Mouse (Mus musculus): ENCODE measurements around the gene Qrfp. TPM values are rescaled to one million over a fixed set of nuclear protein-coding genes. Genes with fewer than 3 reads are reported as not detected.

Gene Qrfp
- total RNA-seq, 2 experiments from 2014 or later: not detected

GRCm38 (mm10) chr2:31822524-31823371, 12.4 kb upstream of the Qrfp start:
- DNase-seq (ENCODE audit: low spot score in 2 of 2): peak; percentile 77 to 82

DNA sequence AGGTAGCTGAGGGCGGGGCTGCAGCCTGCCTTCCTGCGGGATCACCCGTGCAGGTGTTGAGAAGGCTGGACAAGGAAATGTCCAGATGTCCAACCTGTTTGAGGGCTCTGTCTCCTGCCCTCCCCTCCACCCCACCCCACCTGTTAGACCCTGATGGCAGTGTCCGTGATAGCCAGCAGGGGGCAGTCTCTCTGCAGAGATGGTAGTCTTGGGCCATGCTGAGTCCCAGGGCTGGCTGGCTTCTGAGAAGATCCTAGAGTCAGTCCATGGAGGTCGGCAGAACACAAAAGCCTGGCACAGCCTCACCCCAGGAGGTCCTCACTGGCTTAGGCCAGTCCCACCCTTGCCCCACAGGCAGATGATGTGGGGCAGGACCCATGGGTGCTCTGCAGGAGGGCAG, 5.0 kb upstream of the Qrfp start:
- peak; percentile 50 to 75 for DNase-seq (ENCODE audit: low spot score in 2 of 2)

GRCm38 (mm10) chr2:31814699-31815098, 4.3 kb upstream of the Qrfp start:
- no peak for DNase-seq (ENCODE audit: low spot score in 2 of 2)

GRCm38 (mm10) chr2:31813641-31814040, 3.3 kb upstream of the Qrfp start:
- DNase-seq (ENCODE audit: low spot score in 2 of 2): no peak

- DNase-seq (ENCODE audit: low spot score in 2 of 2): no peak
These were observed 942 bp upstream of the Qrfp start for GRCm38 (mm10) chr2:31811086-31811958.

DNA sequence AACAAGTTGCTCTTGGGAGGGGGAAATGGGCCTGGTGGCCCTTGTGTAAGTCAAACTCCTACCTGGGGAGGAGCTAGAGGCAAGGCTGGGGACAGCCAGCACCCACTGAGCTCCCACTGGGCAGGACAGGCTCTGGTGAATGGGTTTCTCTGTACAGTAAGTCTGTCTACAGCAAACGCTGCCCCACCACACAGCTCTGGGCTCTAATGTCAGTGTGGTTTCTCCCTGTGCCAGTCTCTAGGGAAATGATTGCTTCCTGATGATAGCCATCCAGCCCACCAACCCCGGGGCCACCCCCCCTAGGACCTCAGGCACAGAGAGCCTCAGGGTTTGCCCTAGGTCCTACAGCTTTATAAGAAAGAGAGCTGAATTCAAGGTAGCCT, 1.0 kb downstream of the Qrfp start:
- DNase-seq (ENCODE audit: low spot score in 2 of 2): no peak

DNA sequence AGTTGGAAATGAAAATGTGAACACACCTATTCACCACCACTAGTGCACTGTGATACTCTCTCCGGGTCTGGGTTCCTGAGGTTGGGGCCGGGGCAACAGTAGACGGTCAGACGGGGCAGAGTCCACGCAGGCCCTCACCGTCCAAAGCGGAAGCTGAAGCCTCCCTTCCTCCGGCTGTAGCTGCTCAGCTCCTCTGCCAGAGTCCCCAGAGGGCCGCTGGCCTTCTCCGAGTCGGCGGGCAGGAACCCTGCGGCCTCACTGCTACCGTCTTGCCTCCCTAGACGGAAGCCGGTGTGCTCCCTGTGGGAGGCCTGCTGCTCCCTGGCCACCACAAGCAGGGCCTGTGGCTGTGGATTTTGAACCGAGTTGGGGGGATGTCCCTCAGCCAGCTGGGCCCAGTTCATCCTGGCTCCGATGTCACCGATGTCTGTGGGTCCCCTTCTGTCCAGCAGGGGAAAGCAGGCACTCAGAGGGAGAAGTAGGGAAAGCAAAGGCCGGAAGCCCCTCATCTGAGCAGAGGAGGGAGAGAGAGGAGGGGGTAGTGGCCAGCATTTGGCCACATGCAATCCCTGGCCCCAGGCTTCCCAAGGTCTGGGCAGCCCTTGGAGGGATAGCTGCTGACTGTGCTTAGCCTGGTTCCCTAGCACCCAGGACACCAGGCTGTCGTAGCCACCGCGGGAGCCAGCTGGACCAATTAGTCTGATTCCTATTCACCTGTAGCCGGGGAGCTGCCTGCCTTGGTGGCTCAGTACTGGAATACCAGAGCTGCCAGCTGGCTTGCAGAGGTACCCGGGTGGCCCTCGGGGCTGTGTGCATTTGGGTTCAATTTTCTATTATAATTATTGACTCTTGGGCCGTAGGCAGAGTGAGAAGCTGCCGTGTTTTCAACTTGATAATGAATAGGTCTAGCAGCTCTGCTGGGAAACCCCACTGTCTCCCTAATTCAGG, 1.7 kb downstream of the Qrfp start:
- no peak for DNase-seq (ENCODE audit: low spot score in 2 of 2)

DNA sequence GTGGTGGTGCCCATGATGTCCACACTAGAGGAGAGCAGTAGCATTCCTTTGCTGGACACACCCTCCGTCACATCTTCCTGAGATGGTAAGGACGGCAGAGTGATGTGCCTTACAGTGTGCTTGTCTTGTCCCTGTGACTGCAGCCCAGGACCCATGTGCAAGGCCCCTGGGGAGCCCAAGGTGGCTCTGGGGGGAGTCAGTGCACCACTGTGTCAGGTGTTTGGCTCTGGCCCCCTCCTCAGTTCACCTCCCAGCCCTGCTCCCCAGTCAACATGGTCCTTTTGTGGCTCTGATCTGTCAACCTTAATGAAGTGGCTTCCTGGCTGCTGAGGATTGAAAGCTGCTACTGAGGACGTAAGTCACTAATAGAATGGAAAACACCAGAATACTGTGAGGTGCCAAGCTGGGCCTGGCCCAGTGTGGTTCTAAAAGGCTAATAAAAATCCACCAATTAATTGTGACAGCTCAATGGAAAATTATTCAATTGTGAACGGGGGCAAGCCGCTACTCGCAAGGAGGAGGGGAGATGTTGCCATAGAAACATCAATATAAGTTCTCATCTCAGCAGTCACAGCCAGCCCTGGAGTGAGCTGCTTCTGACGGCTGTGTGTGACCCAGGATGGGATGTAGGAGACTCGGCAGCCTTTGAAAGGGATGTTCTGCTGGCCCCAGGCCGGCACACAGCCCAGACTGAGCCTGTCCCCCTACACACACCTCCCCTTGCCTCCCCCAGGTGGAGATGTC, 3.6 kb downstream of the Qrfp start:
- DNase-seq (ENCODE audit: low spot score in 2 of 2): no peak

GRCm38 (mm10) chr2:31803480-31803879, 6.9 kb downstream of the Qrfp start:
- DNase-seq (ENCODE audit: low spot score in 2 of 2): no peak

- DNase-seq (ENCODE audit: low spot score in 2 of 2): no peak
These were observed 7.6 kb downstream of the Qrfp start for GRCm38 (mm10) chr2:31802811-31803210.

DNA sequence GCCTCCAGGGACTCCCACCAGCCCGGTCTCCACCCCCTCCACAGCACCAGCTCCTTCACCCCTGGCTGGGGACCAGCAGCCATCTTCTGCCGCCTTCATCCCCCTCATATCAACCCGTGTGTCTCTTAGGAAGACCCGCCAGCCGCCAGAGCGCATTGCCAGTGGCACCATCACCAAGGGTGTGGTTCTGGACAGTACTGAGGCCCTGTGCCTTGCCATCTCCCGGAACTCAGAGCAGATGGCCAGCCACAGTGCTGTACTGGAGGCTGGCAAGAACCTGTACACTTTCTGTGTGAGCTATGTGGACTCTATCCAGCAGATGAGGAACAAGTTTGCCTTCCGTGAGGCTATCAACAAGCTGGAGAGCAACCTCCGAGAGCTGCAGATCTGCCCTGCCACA, 9.0 kb downstream of the Qrfp start:
- no peak for DNase-seq (ENCODE audit: low spot score in 2 of 2)

DNA sequence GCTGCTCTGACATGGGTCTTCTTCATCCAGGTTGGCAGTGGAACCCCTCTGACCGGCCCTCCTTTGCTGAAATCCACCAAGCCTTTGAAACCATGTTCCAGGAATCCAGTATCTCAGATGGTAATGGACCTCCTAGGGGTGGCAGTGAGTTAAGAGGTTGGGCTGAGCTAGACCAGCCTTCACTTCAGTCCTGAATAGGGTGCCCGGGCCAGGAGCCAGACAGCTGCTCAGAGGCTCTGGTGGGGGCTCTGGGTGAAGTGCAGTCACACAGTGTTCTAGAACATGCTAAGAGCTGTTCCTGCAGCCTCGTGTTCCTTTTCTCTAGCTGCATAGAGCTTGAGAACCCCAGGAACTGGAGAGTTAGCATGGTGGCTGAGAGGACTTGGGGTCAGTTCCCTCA, 13.4 kb downstream of the Qrfp start:
- no peak for DNase-seq (ENCODE audit: low spot score in 2 of 2)

- DNase-seq (ENCODE audit: low spot score in 2 of 2): no peak
These were observed 17.8 kb downstream of the Qrfp start for GRCm38 (mm10) chr2:31792611-31793010.

GRCm38 (mm10) chr2:31791260-31791659, 19.1 kb downstream of the Qrfp start:
- no peak for DNase-seq (ENCODE audit: low spot score in 2 of 2)

DNA sequence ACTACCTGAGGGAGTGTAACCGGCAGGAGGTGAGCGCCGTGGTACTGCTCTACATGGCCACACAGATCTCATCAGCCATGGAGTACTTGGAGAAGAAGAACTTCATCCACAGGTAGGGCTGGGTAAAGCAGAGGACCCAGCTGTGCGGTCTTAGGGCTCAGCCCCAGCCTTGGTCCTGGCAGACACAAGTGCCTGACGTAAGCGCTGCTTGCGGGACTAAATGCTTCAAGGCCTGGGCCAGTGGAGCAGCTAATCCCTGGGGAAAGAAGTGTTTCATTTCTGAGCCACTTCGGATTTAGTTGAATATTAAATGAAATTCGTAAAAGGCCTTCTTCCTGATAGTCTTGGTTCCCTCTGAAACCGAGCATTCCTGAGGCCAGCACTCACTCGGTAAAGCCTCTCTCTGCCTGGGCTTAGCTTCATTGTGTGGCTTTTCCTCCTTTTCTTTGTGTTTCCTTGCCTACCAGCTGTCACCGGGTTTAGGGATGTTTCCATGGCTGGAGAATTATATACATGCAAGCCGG, 19.6 kb downstream of the Qrfp start:
- DNase-seq (ENCODE audit: low spot score in 2 of 2): no peak

DNA sequence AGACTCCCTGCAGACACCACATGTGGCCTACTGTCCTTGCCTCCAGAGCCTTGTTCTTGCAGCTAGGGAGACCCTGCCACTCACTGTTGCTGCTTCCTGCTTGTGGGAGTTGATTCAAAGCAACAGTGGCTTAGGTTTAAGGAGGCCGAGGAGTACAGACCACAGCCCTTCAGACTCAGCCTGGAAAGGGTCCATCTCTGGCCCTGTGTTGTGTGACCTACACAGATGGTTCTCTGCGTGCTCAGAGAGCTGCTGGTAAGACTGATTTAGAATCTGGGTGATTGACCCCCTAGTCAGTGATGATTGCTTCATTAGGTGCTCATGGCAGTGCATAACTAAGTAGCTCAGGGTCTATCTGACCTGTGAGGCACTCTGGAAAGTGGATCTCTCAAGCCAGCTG, 21.2 kb downstream of the Qrfp start:
- DNase-seq (ENCODE audit: low spot score in 2 of 2): no peak

DNA sequence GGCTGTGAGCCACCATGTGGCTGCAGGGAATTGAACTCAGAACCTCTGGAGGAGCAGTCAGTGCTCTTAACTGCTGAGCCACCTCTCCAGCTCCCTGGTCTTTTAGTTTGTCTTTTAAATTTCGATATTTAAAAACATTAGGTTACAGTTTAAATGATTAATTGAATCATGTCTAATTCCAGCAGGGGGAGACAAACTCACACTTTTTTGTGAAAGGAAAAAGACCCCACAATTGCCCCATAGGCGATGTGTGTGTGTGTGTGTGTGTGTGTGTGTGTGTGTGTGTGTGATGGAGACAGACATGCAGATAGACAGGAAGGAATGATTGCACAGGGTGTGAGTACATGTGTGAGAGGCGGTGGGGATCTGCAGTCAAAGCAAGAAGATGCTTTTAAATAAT, 22.2 kb downstream of the Qrfp start:
- no peak for DNase-seq (ENCODE audit: low spot score in 2 of 2)

DNA sequence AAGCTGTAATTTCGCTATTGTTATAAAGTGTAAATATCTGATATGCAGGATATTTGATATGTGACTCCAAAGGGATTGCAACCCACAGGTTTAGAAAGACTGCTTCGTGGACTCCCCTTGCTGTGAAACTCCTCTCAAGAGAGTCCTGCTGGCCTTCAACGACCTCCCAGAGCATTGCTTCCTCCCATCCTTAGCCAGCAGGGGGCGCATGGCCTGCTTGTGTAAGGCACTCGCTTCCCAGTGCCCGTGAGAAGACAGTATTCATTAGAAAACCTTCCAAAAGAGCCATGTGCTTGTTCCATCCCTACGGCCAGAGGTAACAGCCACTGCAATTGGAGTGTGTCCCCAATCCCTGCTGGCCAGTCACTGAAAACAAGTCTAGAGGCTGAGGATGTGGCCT, 23.4 kb downstream of the Qrfp start:
- peak; percentile 64 to 76 for DNase-seq (ENCODE audit: low spot score in 2 of 2)

DNA sequence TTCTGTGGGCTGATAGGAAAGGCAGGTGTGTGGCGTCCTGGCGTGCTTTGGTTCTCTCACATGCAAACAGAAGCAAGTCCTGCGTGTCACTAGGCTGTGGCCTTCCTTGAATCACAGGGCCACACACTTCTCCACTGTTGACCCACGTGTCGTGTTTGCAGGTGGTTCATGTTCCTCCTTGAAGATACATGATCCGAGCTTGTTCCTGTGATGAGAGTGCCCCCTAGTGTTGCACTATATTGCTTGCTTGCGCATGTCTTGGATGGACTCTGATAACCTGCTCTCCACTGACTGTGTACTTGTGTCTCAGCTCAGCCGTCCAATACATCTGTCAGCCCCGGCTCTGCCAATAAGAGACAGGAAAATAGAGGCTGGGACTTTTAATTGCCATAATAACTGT, 25.3 kb downstream of the Qrfp start:
- peak; percentile 70 to 91 for DNase-seq (ENCODE audit: low spot score in 2 of 2)

GRCm38 (mm10) chr2:31782958-31783602, 27.3 kb downstream of the Qrfp start:
- DNase-seq (ENCODE audit: low spot score in 2 of 2): no peak
